Mouse (Mus musculus): ENCODE results near the gene Lancl3. TPM values are rescaled to one million over a fixed set of nuclear protein-coding genes. Genes with fewer than 3 reads are reported as not detected.

Gene Lancl3
- total and polyA plus RNA-seq, 3 experiments: 0.22 TPM; not detected in 2

- DNase-seq (ENCODE audit: low spot score) (no peak), ATAC-seq (ENCODE audit: extremely low read depth, insufficient number of reproducible peaks, low FRiP score, poor library complexity, severe bottlenecking) (no peak)
- no peaks in the 10 kb centered on the region for H3K27me3 ChIP-seq (ENCODE audit: insufficient read depth, low read length)
- H3K4me3 ChIP-seq (ENCODE audit: low read depth, low read length): no peak overlapping the region
- H3K4me1 ChIP-seq (ENCODE audit: insufficient read depth, low read depth, low read length): peaks cover 2% of the 10 kb centered on the region; the same call in 1 of the 2 replicates
- no peaks in the 10 kb centered on the region for H3K9me3 ChIP-seq (replicated peaks)
- no peaks in the 10 kb centered on the region for H3K36me3 ChIP-seq (replicated peaks)
- TF ChIP-seq GATA2 (IDR thresholded peaks at IDR 0.05; ENCODE audit: borderline replicate concordance, low read depth, low read length): no peak
- no peak for TF ChIP-seq POLR2AphosphoS5 (IDR thresholded peaks at IDR 0.05; ENCODE audit: insufficient replicate concordance, low read depth, low read length)
- TF ChIP-seq TAL1 (conservative IDR thresholded peaks at IDR 0.05; ENCODE audit: low read depth, low read length): no peak
- no peak for TF ChIP-seq GATA1 (IDR thresholded peaks at IDR 0.05; ENCODE audit: borderline replicate concordance, low read length)
- TF ChIP-seq CTCF (IDR thresholded peaks at IDR 0.05; ENCODE audit: low read depth, low read length): no peak
These were observed 27.4 kb downstream of the Lancl3 start for GRCm38 (mm10) chrX:9227105-9227504.

GRCm38 (mm10) chrX:9240737-9241591, 41.3 kb downstream of the Lancl3 start:
- DNase-seq (ENCODE audit: low spot score) (no peak), ATAC-seq (ENCODE audit: extremely low read depth, insufficient number of reproducible peaks, low FRiP score, poor library complexity, severe bottlenecking) (no peak)
- Histone ChIP-seq H3K27me3 (ENCODE audit: insufficient read depth, low read length) (no peaks in the 10 kb centered on the region), H3K36me3 (replicated peaks) (no peaks in the 10 kb centered on the region), H3K9me3 (replicated peaks) (no peaks in the 10 kb centered on the region), H3K4me1 (ENCODE audit: insufficient read depth, low read depth, low read length) (peaks cover 35% of the 10 kb centered on the region), H3K4me3 (ENCODE audit: low read depth, low read length) (no peak overlapping the region)
- TF ChIP-seq GATA1 (IDR thresholded peaks at IDR 0.05; ENCODE audit: borderline replicate concordance, low read length): no peak
- TF ChIP-seq CTCF (IDR thresholded peaks at IDR 0.05; ENCODE audit: low read depth, low read length): no peak

GRCm38 (mm10) chrX:9243381-9243864, 43.7 kb downstream of the Lancl3 start:
- no peaks in the 10 kb centered on the region for H3K27me3 ChIP-seq (ENCODE audit: insufficient read depth, low read length)
- H3K36me3 ChIP-seq (replicated peaks): no peaks in the 10 kb centered on the region
- H3K9me3 ChIP-seq (replicated peaks): no peaks in the 10 kb centered on the region
- peaks cover 48% of the 10 kb centered on the region for H3K4me1 ChIP-seq (ENCODE audit: insufficient read depth, low read depth, low read length)
- TF ChIP-seq GATA2 (IDR thresholded peaks at IDR 0.05; ENCODE audit: borderline replicate concordance, low read depth, low read length) (no peak), POLR2AphosphoS5 (IDR thresholded peaks at IDR 0.05; ENCODE audit: insufficient replicate concordance, low read depth, low read length) (no peak), GATA1 (IDR thresholded peaks at IDR 0.05; ENCODE audit: borderline replicate concordance, low read length) (no peak), CTCF (IDR thresholded peaks at IDR 0.05; ENCODE audit: low read depth, low read length) (no peak), TAL1 (conservative IDR thresholded peaks at IDR 0.05; ENCODE audit: low read depth, low read length) (no peak)
- no peak for DNase-seq (ENCODE audit: low spot score)
- no peak overlapping the region; the same call in 1 of the 2 replicates for H3K4me3 ChIP-seq (ENCODE audit: low read depth, low read length)
- no peak for ATAC-seq (ENCODE audit: extremely low read depth, insufficient number of reproducible peaks, low FRiP score, poor library complexity, severe bottlenecking)

- H3K4me3 ChIP-seq (ENCODE audit: low read depth, low read length): no peak overlapping the region
- H3K4me1 ChIP-seq (ENCODE audit: insufficient read depth, low read depth, low read length): peaks cover 61% of the 10 kb centered on the region
- TF ChIP-seq TAL1 (conservative IDR thresholded peaks at IDR 0.05; ENCODE audit: low read depth, low read length) (peak; percentile 86), GATA1 (IDR thresholded peaks at IDR 0.05; ENCODE audit: borderline replicate concordance, low read length) (no peak)
- ATAC-seq (ENCODE audit: extremely low read depth, insufficient number of reproducible peaks, low FRiP score, poor library complexity, severe bottlenecking): peak; percentile 90
- no peaks in the 10 kb centered on the region for H3K27me3 ChIP-seq (ENCODE audit: insufficient read depth, low read length)
- no peaks in the 10 kb centered on the region for H3K9me3 ChIP-seq (replicated peaks)
- DNase-seq (ENCODE audit: low spot score): peak; percentile 14
- no peaks in the 10 kb centered on the region for H3K36me3 ChIP-seq (replicated peaks)
These were observed 45.1 kb downstream of the Lancl3 start for GRCm38 (mm10) chrX:9244603-9245336.

GRCm38 (mm10) chrX:9248911-9249310, 49.2 kb downstream of the Lancl3 start:
- H3K36me3 ChIP-seq (replicated peaks): no peaks in the 10 kb centered on the region
- H3K4me1 ChIP-seq (ENCODE audit: insufficient read depth, low read depth, low read length): peaks cover 36% of the 10 kb centered on the region
- ATAC-seq (ENCODE audit: extremely low read depth, insufficient number of reproducible peaks, low FRiP score, poor library complexity, severe bottlenecking): no peak
- TF ChIP-seq GATA2 (IDR thresholded peaks at IDR 0.05; ENCODE audit: borderline replicate concordance, low read depth, low read length) (no peak), TAL1 (conservative IDR thresholded peaks at IDR 0.05; ENCODE audit: low read depth, low read length) (no peak), GATA1 (IDR thresholded peaks at IDR 0.05; ENCODE audit: borderline replicate concordance, low read length) (no peak), CTCF (IDR thresholded peaks at IDR 0.05; ENCODE audit: low read depth, low read length) (no peak), POLR2AphosphoS5 (IDR thresholded peaks at IDR 0.05; ENCODE audit: insufficient replicate concordance, low read depth, low read length) (no peak)
- no peak overlapping the region for H3K4me3 ChIP-seq (ENCODE audit: low read depth, low read length)
- DNase-seq (ENCODE audit: low spot score): no peak
- no peaks in the 10 kb centered on the region for H3K27me3 ChIP-seq (ENCODE audit: insufficient read depth, low read length)
- H3K9me3 ChIP-seq (replicated peaks): no peaks in the 10 kb centered on the region

GRCm38 (mm10) chrX:9253990-9254389, 54.3 kb downstream of the Lancl3 start:
- Histone ChIP-seq H3K36me3 (replicated peaks) (no peaks in the 10 kb centered on the region), H3K4me1 (ENCODE audit: insufficient read depth, low read depth, low read length) (peaks cover 24% of the 10 kb centered on the region), H3K4me3 (ENCODE audit: low read depth, low read length) (no peak overlapping the region), H3K9me3 (replicated peaks) (no peaks in the 10 kb centered on the region), H3K27me3 (ENCODE audit: insufficient read depth, low read length) (no peaks in the 10 kb centered on the region)
- TF ChIP-seq POLR2AphosphoS5 (IDR thresholded peaks at IDR 0.05; ENCODE audit: insufficient replicate concordance, low read depth, low read length) (no peak), CTCF (IDR thresholded peaks at IDR 0.05; ENCODE audit: low read depth, low read length) (no peak), TAL1 (conservative IDR thresholded peaks at IDR 0.05; ENCODE audit: low read depth, low read length) (no peak), GATA1 (IDR thresholded peaks at IDR 0.05; ENCODE audit: borderline replicate concordance, low read length) (no peak), GATA2 (IDR thresholded peaks at IDR 0.05; ENCODE audit: borderline replicate concordance, low read depth, low read length) (no peak)
- DNase-seq (ENCODE audit: low spot score) (no peak), ATAC-seq (ENCODE audit: extremely low read depth, insufficient number of reproducible peaks, low FRiP score, poor library complexity, severe bottlenecking) (no peak)

Data from G1E (cell line).